18 mouse cellular contexts compared by ENCODE assay signal in the genomic region with DNA sequence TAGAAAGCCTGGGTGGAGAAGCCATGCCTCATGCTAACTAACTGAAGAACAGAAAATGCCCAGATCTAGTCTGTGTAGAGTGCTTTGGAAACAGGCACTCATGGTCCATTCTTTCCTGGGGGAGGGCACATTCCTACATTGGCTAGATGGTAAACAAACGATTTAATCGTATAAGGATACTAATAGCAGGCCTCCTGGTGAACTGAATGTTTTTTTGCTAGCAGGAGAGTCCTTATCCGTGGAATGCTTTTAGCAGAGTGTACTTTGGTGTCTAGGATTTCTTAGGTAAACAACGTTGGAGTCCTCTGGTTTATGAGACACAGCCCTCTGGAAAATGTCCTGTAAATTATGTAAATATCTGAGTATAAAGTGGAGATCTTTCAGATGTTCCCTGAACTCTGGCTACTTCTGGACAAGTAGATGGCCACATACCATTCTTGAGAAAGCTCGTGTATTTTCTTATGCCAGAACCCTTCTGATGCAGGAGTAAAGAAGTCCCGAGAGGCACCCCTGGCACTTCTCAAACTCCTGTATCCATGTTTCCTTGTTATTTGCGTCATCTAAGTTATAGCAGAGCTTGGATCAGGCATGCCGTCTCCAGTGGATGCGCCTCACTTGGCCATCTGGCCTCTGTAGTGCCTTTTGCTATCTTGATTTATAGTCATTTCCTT.
A peak's percentile ranks its signal among the peaks of the same experiment; 100 is the strongest.
DNase-seq lines count a peak whose midpoint lies in the region; ATAC-seq and TF ChIP-seq lines count a peak whose summit lies in the region.
"Had no signal": no experiment of that assay in that cellular context is flagged by ENCODE, and none has a peak within 500 bp of the region (broad histone marks: within the 10 kb centered on the region; RNA-seq: fewer than 3 reads in every experiment).

No protein-coding gene starts in this region.

- no peak overlapping the region for H3K27ac ChIP-seq in kidney, postnatal 0 days
- H3K27ac ChIP-seq in intestine, embryonic 15.5 days, result 0 out of 2 replicates have a peak overlapping the region, but pooled peaks have one; percentile 14
- peak overlapping the region; percentile 37; the same call in 1 of the 2 replicates for H3K27ac ChIP-seq in lung, embryonic 14.5 days (ENCODE audit: low read depth)
- no peak overlapping the region for H3K27ac ChIP-seq in thymus, adult 2 months (ENCODE audit: control insufficient read depth, insufficient read depth, low read length)
- H3K27ac ChIP-seq: forebrain, embryonic 12.5 days; hindbrain, embryonic 10.5 days; limb, embryonic 15.5 days; liver, embryonic 15.5 days had no signal

- H3K36me3 ChIP-seq in kidney, postnatal 0 days (ENCODE audit: insufficient read depth, low read length), result no peaks in the 10 kb centered on the region
- H3K36me3 ChIP-seq in intestine, embryonic 15.5 days, result no peaks in the 10 kb centered on the region
- no peaks in the 10 kb centered on the region for H3K36me3 ChIP-seq in lung, embryonic 14.5 days (ENCODE audit: insufficient read depth)
- no peaks in the 10 kb centered on the region for H3K36me3 ChIP-seq in thymus, adult 2 months (ENCODE audit: control insufficient read depth, insufficient read depth, low read length)
- H3K36me3 ChIP-seq: forebrain, embryonic 12.5 days; hindbrain, embryonic 10.5 days; limb, embryonic 15.5 days; liver, embryonic 15.5 days had no signal

- no peak for ATAC-seq in kidney, postnatal 0 days (replicated peaks; ENCODE audit: low FRiP score, low read depth)
- ATAC-seq in intestine, embryonic 15.5 days, result peak; percentile 45
- ATAC-seq in lung, embryonic 14.5 days (ENCODE audit: insufficient read depth), result peak; percentile 84

- no peak overlapping the region for H3K4me3 ChIP-seq in kidney, postnatal 0 days (replicated peaks; ENCODE audit: low read depth, low read length)
- no peak overlapping the region for H3K4me3 ChIP-seq in intestine, embryonic 15.5 days (replicated peaks)
- no peak overlapping the region for H3K4me3 ChIP-seq in lung, embryonic 14.5 days (ENCODE audit: low read depth, low read length)
- no peak overlapping the region for H3K4me3 ChIP-seq in thymus, adult 2 months (ENCODE audit: control insufficient read depth, insufficient read depth, low read length)
- H3K4me3 ChIP-seq: forebrain, embryonic 12.5 days; hindbrain, embryonic 10.5 days; limb, embryonic 15.5 days; liver, embryonic 15.5 days; megakaryocyte, embryonic 14.5 days had no signal

- H3K4me2 ChIP-seq in kidney, postnatal 0 days (ENCODE audit: low read length), result no peak overlapping the region
- H3K4me2 ChIP-seq in intestine, embryonic 15.5 days (replicated peaks), result 0 out of 2 replicates have a peak overlapping the region, but pooled peaks have one; percentile 4
- no peak overlapping the region for H3K4me2 ChIP-seq in lung, embryonic 14.5 days
- H3K4me2 ChIP-seq: forebrain, embryonic 12.5 days; limb, embryonic 15.5 days; liver, embryonic 15.5 days had no signal

- H3K9me3 ChIP-seq in kidney, postnatal 0 days (replicated peaks; ENCODE audit: low read length), result no peaks in the 10 kb centered on the region
- no peaks in the 10 kb centered on the region for H3K9me3 ChIP-seq in intestine, embryonic 15.5 days
- H3K9me3 ChIP-seq in lung, embryonic 14.5 days (ENCODE audit: low read depth, low read length), result no peaks in the 10 kb centered on the region
- H3K9me3 ChIP-seq: forebrain, embryonic 12.5 days; limb, embryonic 15.5 days; liver, embryonic 15.5 days had no signal

- no peaks in the 10 kb centered on the region for H3K27me3 ChIP-seq in kidney, postnatal 0 days (ENCODE audit: insufficient read depth, low read length)
- H3K27me3 ChIP-seq in intestine, embryonic 15.5 days (replicated peaks), result no peaks in the 10 kb centered on the region
- no peaks in the 10 kb centered on the region for H3K27me3 ChIP-seq in lung, embryonic 14.5 days (ENCODE audit: insufficient read depth, low read length)
- no peaks in the 10 kb centered on the region for H3K27me3 ChIP-seq in thymus, adult 2 months (ENCODE audit: control insufficient read depth, insufficient read depth, low read length)
- H3K27me3 ChIP-seq: forebrain, embryonic 12.5 days; limb, embryonic 15.5 days; liver, embryonic 15.5 days had no signal

- H3K4me1 ChIP-seq in kidney, postnatal 0 days (replicated peaks; ENCODE audit: insufficient read depth, low read length), result no peaks in the 10 kb centered on the region
- H3K4me1 ChIP-seq in intestine, embryonic 15.5 days (replicated peaks), result 0 out of 2 replicates have a peak, but pooled peaks cover 6% of the 10 kb centered on the region
- 0 out of 2 replicates have a peak, but pooled peaks cover 3% of the 10 kb centered on the region for H3K4me1 ChIP-seq in lung, embryonic 14.5 days (ENCODE audit: insufficient read depth)
- no peaks in the 10 kb centered on the region for H3K4me1 ChIP-seq in thymus, adult 2 months (replicated peaks; ENCODE audit: control insufficient read depth, insufficient read depth, low read length)
- H3K4me1 ChIP-seq: forebrain, embryonic 12.5 days; hindbrain, embryonic 10.5 days; limb, embryonic 15.5 days; liver, embryonic 15.5 days; megakaryocyte, embryonic 14.5 days had no signal

- H3K9ac ChIP-seq in kidney, postnatal 0 days (ENCODE audit: low read depth, low read length), result no peak overlapping the region
- no peak overlapping the region for H3K9ac ChIP-seq in intestine, embryonic 15.5 days
- no peak overlapping the region for H3K9ac ChIP-seq in lung, embryonic 14.5 days
- H3K9ac ChIP-seq: forebrain, embryonic 12.5 days; limb, embryonic 15.5 days; liver, embryonic 15.5 days had no signal

- 24% methylated on average over 9 of the region's 9 CpGs for WGBS in kidney, postnatal 0 days
- WGBS in intestine, embryonic 15.5 days, result 27% methylated on average over 9 of the region's 9 CpGs
- WGBS in lung, embryonic 14.5 days, result 30% methylated on average over 9 of the region's 9 CpGs
- 84% methylated on average over 9 of the region's 9 CpGs for WGBS in thymus, adult 2 months

- no peak for TF ChIP-seq POLR2A in thymus, adult 2 months (IDR thresholded peaks at IDR 0.05; ENCODE audit: control insufficient read depth, extremely low read depth, insufficient read depth, low read length, poor library complexity)

- no peak for TF ChIP-seq CTCF in kidney, postnatal 0 days (IDR thresholded peaks at IDR 0.05; ENCODE audit: low read depth)
- TF ChIP-seq CTCF in lung, embryonic 14.5 days (IDR thresholded peaks at IDR 0.05; ENCODE audit: low read depth), result no peak
- no peak for TF ChIP-seq CTCF in thymus, adult 2 months (IDR thresholded peaks at IDR 0.05; ENCODE audit: borderline replicate concordance, control insufficient read depth, extremely low read depth, insufficient read depth, low read length, poor library complexity)

- peak; percentile 73 for DNase-seq in kidney, postnatal 0 days (ENCODE audit: low spot score)
- DNase-seq in kidney, postnatal 14 days, result no peak
- peak; percentile 20 for DNase-seq in lung, embryonic 14.5 days
- DNase-seq in lung, postnatal 4 days, result peak; percentile 27
- DNase-seq in frontal cortex, postnatal 14 days (ENCODE audit: low spot score in 2 of 2), result no peak
- DNase-seq in cerebellum, postnatal 4 days (ENCODE audit: low spot score in 2 of 2), result no peak
- no peak for DNase-seq in thymus, adult 2 months
- DNase-seq: adrenal gland, postnatal 36 days; cerebellum, adult 11-12 months; cerebellum, postnatal 25 days; gastrocnemius, postnatal 25 days; layer of hippocampus, postnatal 36 days had no signal

Comparison
In these comparisons a context has a peak if more than half of its experiments do, and no peak if none do; other contexts are left out.
1. DNase-seq: peak in kidney, postnatal 0 days (single experiment), lung, embryonic 14.5 days (single experiment) and lung, postnatal 4 days (2 of 2); none in kidney, postnatal 14 days (single experiment), frontal cortex, postnatal 14 days (0 of 2), cerebellum, postnatal 4 days (0 of 2) and thymus, adult 2 months (single experiment).
2. H3K27ac ChIP-seq: peak in intestine, embryonic 15.5 days (single experiment) and lung, embryonic 14.5 days (single experiment); none in kidney, postnatal 0 days (single experiment) and thymus, adult 2 months (single experiment).